Mouse (Mus musculus): ENCODE measurements at regions not wholly inside any gene's neighbourhood (a gene's known extent, or its start where the extent isn't known, plus 50 kb on each side); places are given as distances from the start of the nearest gene placed in this dataset.
"Not testable (repeated sequence)": the region's sequence is repeated elsewhere in the genome, so short reads cannot be mapped to it uniquely, and the experiment has no call there.

GRCm38 (mm10) chr9:83728428-83728827 lies 77.6 kb downstream of the Elovl4 start:
- DNase-seq (ENCODE audit: low spot score), result no peak

- peak; percentile 18 for DNase-seq (ENCODE audit: low spot score)
Observed at GRCm38 (mm10) chr9:83727462-83728189, 78.5 kb downstream of the Elovl4 start.

GRCm38 (mm10) chr9:83726979-83727378 lies 79.1 kb downstream of the Elovl4 start:
- DNase-seq (ENCODE audit: low spot score), result no peak

GRCm38 (mm10) chr9:83726105-83726504 lies 80.0 kb downstream of the Elovl4 start:
- no peak for DNase-seq (ENCODE audit: low spot score)

GRCm38 (mm10) chr9:83725545-83725944 lies 80.5 kb downstream of the Elovl4 start:
- no peak for DNase-seq (ENCODE audit: low spot score)

GRCm38 (mm10) chr9:83720982-83721381 lies 85.1 kb downstream of the Elovl4 start:
- DNase-seq (ENCODE audit: low spot score), result no peak

GRCm38 (mm10) chr9:83719811-83720210 lies 86.3 kb downstream of the Elovl4 start:
- no peak for DNase-seq (ENCODE audit: low spot score)

- DNase-seq (ENCODE audit: low spot score), result not testable (repeated sequence)
Observed at GRCm38 (mm10) chr9:83718084-83718483, 88.0 kb downstream of the Elovl4 start.

- no peak for DNase-seq (ENCODE audit: low spot score)
Observed at GRCm38 (mm10) chr9:83716101-83716763, 89.8 kb downstream of the Elovl4 start.

- DNase-seq (ENCODE audit: low spot score), result no peak
Observed at GRCm38 (mm10) chr9:83707361-83707760, 98.7 kb downstream of the Elovl4 start.

GRCm38 (mm10) chr9:83706071-83706470 lies 100.0 kb downstream of the Elovl4 start:
- no peak for DNase-seq (ENCODE audit: low spot score)

- no peak for DNase-seq (ENCODE audit: low spot score)
Observed at GRCm38 (mm10) chr9:83704186-83704585, 101.9 kb downstream of the Elovl4 start.

- no peak for DNase-seq (ENCODE audit: low spot score)
Observed at GRCm38 (mm10) chr9:83700916-83701315, 105.2 kb downstream of the Elovl4 start.

GRCm38 (mm10) chr9:83700056-83700455 lies 106.0 kb downstream of the Elovl4 start:
- DNase-seq (ENCODE audit: low spot score), result no peak

- no peak for DNase-seq (ENCODE audit: low spot score)
Observed at GRCm38 (mm10) chr9:83691332-83692198, 114.5 kb downstream of the Elovl4 start.

Data from ovary, postnatal 10 days (tissue).